Mouse (Mus musculus) CH12.LX (cell line): ENCODE measurements around the gene Dcaf8.

ENCODE experiments used
- CTCF ChIP-seq, 2 experiments: IDR thresholded peaks in 1 of 2; conservative IDR thresholded peaks in 1 of 2; 2 replicates each; pipeline ENCODE4 v1.5.1; 2011 to 2012; ENCODE audit warnings: low read depth in 2 of 2, low read length in 2 of 2, improper control_type of control experiment in 1 of 2, inconsistent platforms in 1 of 2, mild to moderate bottlenecking in 1 of 2, moderate library complexity in 1 of 2
- E2F4 ChIP-seq: IDR thresholded peaks from 2 replicates; pipeline ENCODE4 v1.6.1; 2011; ENCODE audit warnings: low read depth, low read length, improper control_type of control experiment; ENCODE audit not compliant: insufficient replicate concordance
- EP300 ChIP-seq: IDR thresholded peaks from 2 replicates; pipeline ENCODE4 v1.6.1; 2011; ENCODE audit warnings: low read length, improper control_type of control experiment
- ETS1 ChIP-seq: conservative IDR thresholded peaks from 2 replicates; pipeline ENCODE4 v1.6.1; 2012; ENCODE audit warnings: low read depth, mild to moderate bottlenecking, inconsistent platforms, low read length, improper control_type of control experiment, moderate library complexity
- JUN ChIP-seq: IDR thresholded peaks from 2 replicates; pipeline ENCODE4 v1.6.1; 2011; ENCODE audit warnings: low read depth, mild to moderate bottlenecking, low read length, improper control_type of control experiment, moderate library complexity; ENCODE audit not compliant: insufficient read depth
- MXI1 ChIP-seq: IDR thresholded peaks from 2 replicates; pipeline ENCODE4 v1.6.1; 2011; ENCODE audit warnings: mild to moderate bottlenecking, low read depth, low read length, improper control_type of control experiment
- NELFE ChIP-seq: IDR thresholded peaks from 2 replicates; pipeline ENCODE4 v1.6.1; 2011; ENCODE audit warnings: low read depth, low read length, improper control_type of control experiment
- NRF1 ChIP-seq: IDR thresholded peaks from 2 replicates; pipeline ENCODE4 v1.6.1; 2014; ENCODE audit warnings: low read depth, mild to moderate bottlenecking, inconsistent platforms, low read length, improper control_type of control experiment, moderate library complexity
- POLR2A ChIP-seq: IDR thresholded peaks from 2 replicates; pipeline ENCODE4 v1.6.1; 2011; ENCODE audit warnings: low read depth, mild to moderate bottlenecking, improper control_type of control experiment, low read length
- RCOR1 ChIP-seq: conservative IDR thresholded peaks from 2 replicates; pipeline ENCODE4 v1.6.1; 2012; ENCODE audit warnings: low read depth, mild to moderate bottlenecking, inconsistent platforms, low read length, improper control_type of control experiment
- SMC3 ChIP-seq: IDR thresholded peaks from 2 replicates; pipeline ENCODE4 v1.6.1; 2011; ENCODE audit warnings: low read depth, low read length, improper control_type of control experiment
- USF1 ChIP-seq: IDR thresholded peaks from 2 replicates; pipeline ENCODE4 v1.6.1; 2014; ENCODE audit warnings: low read depth, mild to moderate bottlenecking, inconsistent platforms, low read length, improper control_type of control experiment
- ZC3H11A ChIP-seq: IDR thresholded peaks from 2 replicates; pipeline ENCODE4 v1.6.1; 2012; ENCODE audit warnings: low read depth, mild to moderate bottlenecking, inconsistent platforms, low read length, improper control_type of control experiment
- ZNF384 ChIP-seq: IDR thresholded peaks from 2 replicates; pipeline ENCODE4 v1.6.1; 2012; ENCODE audit warnings: low read depth, low read length, improper control_type of control experiment, inconsistent platforms

GRCm38 (mm10) chr1:172147835-172148278 is at the start of gene Dcaf8:
- TF ChIP-seq E2F4, result no peak
- TF ChIP-seq ZC3H11A, result no peak
- TF ChIP-seq CTCF (conservative IDR thresholded peaks at IDR 0.05 in 1 of 2, IDR thresholded peaks at IDR 0.05 in 1 of 2; ENCODE audit: low read depth in 2 of 2, low read length in 2 of 2), result no peak
- TF ChIP-seq SMC3, result no peak
- TF ChIP-seq POLR2A, result peak; percentile 94
- no peak for TF ChIP-seq USF1
- TF ChIP-seq NELFE, result peak; percentile 85
- TF ChIP-seq EP300, result no peak
- no peak for TF ChIP-seq ETS1
- no peak for TF ChIP-seq RCOR1
- TF ChIP-seq MXI1, result no peak
- no peak for TF ChIP-seq JUN
- TF ChIP-seq NRF1, result peak; percentile 97
- no peak for TF ChIP-seq ZNF384
